Mouse (Mus musculus) ES-E14 (cell line): ENCODE results near the gene Zfp207.

Source experiments
- CHD2 ChIP-seq: IDR thresholded peaks from 2 replicates; pipeline ENCODE4 v1.6.1; 2014; ENCODE audit warnings: mild to moderate bottlenecking, low read depth, low read length, inconsistent platforms
- HCFC1 ChIP-seq: IDR thresholded peaks from 2 replicates; pipeline ENCODE4 v1.6.1; 2012; ENCODE audit warnings: low read length, inconsistent platforms, borderline replicate concordance; ENCODE audit not compliant: insufficient read depth
- MAFK ChIP-seq: IDR thresholded peaks from 2 replicates; pipeline ENCODE4 v1.6.1; 2014; ENCODE audit warnings: mild to moderate bottlenecking, low read depth, low read length, inconsistent platforms; ENCODE audit not compliant: insufficient read depth
- ZC3H11A ChIP-seq: IDR thresholded peaks from 2 replicates; pipeline ENCODE4 v1.6.1; 2012; ENCODE audit warnings: low read depth, mild to moderate bottlenecking, inconsistent platforms, low read length, borderline replicate concordance
- ZNF384 ChIP-seq: IDR thresholded peaks from 2 replicates; pipeline ENCODE4 v1.6.1; 2012; ENCODE audit warnings: low read depth, low read length, inconsistent platforms

- no peak for TF ChIP-seq CHD2
- no peak for TF ChIP-seq HCFC1
- no peak for TF ChIP-seq ZNF384
- no peak for TF ChIP-seq MAFK
- 0 out of 2 replicates have a peak, but pooled peaks have one; percentile 7 for TF ChIP-seq ZC3H11A
These were observed 46.0 kb downstream of the Zfp207 start for GRCm38 (mm10) chr11:80429009-80429475.
